Mouse (Mus musculus): ENCODE data around the gene 0610010F05Rik.
A peak's percentile ranks its signal among the peaks of the same experiment; 100 is the strongest.
"Not testable (repeated sequence)": the region's sequence is repeated elsewhere in the genome, so short reads cannot be mapped to it uniquely, and the experiment has no call there.

0610010F05Rik gene

GRCm38 (mm10) chr11:23632945-23633878, at the start of gene 0610010F05Rik:
Gene 0610010F05Rik (minus strand): TSS chr11:23633639.
- DNase-seq (ENCODE audit: low read depth, low spot score): peak; percentile 84

GRCm38 (mm10) chr11:23682561-23682960, 49.1 kb upstream of the 0610010F05Rik start:
- DNase-seq (ENCODE audit: low read depth, low spot score): no peak

GRCm38 (mm10) chr11:23680435-23680950, 47.1 kb upstream of the 0610010F05Rik start:
- no peak for DNase-seq (ENCODE audit: low read depth, low spot score)

- DNase-seq (ENCODE audit: low read depth, low spot score): peak; percentile 24
Observed at GRCm38 (mm10) chr11:23679044-23679642, 45.7 kb upstream of the 0610010F05Rik start.

GRCm38 (mm10) chr11:23676100-23676499, 42.7 kb upstream of the 0610010F05Rik start:
- no peak for DNase-seq (ENCODE audit: low read depth, low spot score)

GRCm38 (mm10) chr11:23672256-23672749, 38.9 kb upstream of the 0610010F05Rik start:
- no peak for DNase-seq (ENCODE audit: low read depth, low spot score)

GRCm38 (mm10) chr11:23667128-23667527, 33.7 kb upstream of the 0610010F05Rik start:
- DNase-seq (ENCODE audit: low read depth, low spot score): no peak

- no peak for DNase-seq (ENCODE audit: low read depth, low spot score)
Observed at GRCm38 (mm10) chr11:23666526-23666925, 33.1 kb upstream of the 0610010F05Rik start.

GRCm38 (mm10) chr11:23665798-23666501, 32.5 kb upstream of the 0610010F05Rik start, which contains the start of gene Pex13:
Gene Pex13 (minus strand): TSS chr11:23665959.
- DNase-seq (ENCODE audit: low read depth, low spot score): peak; percentile 94

- no peak for DNase-seq (ENCODE audit: low read depth, low spot score)
Observed at GRCm38 (mm10) chr11:23665311-23665786, 31.9 kb upstream of the 0610010F05Rik start, which contains the start of gene Pus10. Gene Pus10 (plus strand): TSS chr11:23665674.

GRCm38 (mm10) chr11:23664232-23664631, 30.8 kb upstream of the 0610010F05Rik start:
- no peak for DNase-seq (ENCODE audit: low read depth, low spot score)

GRCm38 (mm10) chr11:23657791-23658190, 24.4 kb upstream of the 0610010F05Rik start:
- DNase-seq (ENCODE audit: low read depth, low spot score): no peak

GRCm38 (mm10) chr11:23653666-23654065, 20.2 kb upstream of the 0610010F05Rik start:
- no peak for DNase-seq (ENCODE audit: low read depth, low spot score)

- no peak for DNase-seq (ENCODE audit: low read depth, low spot score)
Observed at GRCm38 (mm10) chr11:23647835-23648234, 14.4 kb upstream of the 0610010F05Rik start.

GRCm38 (mm10) chr11:23647431-23647830, 14.0 kb upstream of the 0610010F05Rik start:
- no peak for DNase-seq (ENCODE audit: low read depth, low spot score)

- DNase-seq (ENCODE audit: low read depth, low spot score): no peak
Observed at GRCm38 (mm10) chr11:23634573-23634972, 1.1 kb upstream of the 0610010F05Rik start.

GRCm38 (mm10) chr11:23633879-23634215, 408 bp upstream of the 0610010F05Rik start:
- DNase-seq (ENCODE audit: low read depth, low spot score): no peak

- no peak for DNase-seq (ENCODE audit: low read depth, low spot score)
Observed at GRCm38 (mm10) chr11:23630664-23631063, 2.8 kb downstream of the 0610010F05Rik start.

- no peak for DNase-seq (ENCODE audit: low read depth, low spot score)
Observed at GRCm38 (mm10) chr11:23618995-23619394, 14.4 kb downstream of the 0610010F05Rik start.

GRCm38 (mm10) chr11:23614546-23614945, 18.9 kb downstream of the 0610010F05Rik start:
- no peak for DNase-seq (ENCODE audit: low read depth, low spot score)

GRCm38 (mm10) chr11:23607291-23607690, 26.1 kb downstream of the 0610010F05Rik start:
- DNase-seq (ENCODE audit: low read depth, low spot score): not testable (repeated sequence)

Measured in brain, embryonic 18.5 days (tissue).